32 mouse cellular contexts compared by ENCODE assay signal in genomic region chr16:17956052-17956638, GRCm38 (mm10). TPM values are rescaled to one million over a fixed set of nuclear protein-coding genes. Genes with fewer than 3 reads are reported as not detected.
"Had no signal": no experiment of that assay in that cellular context is flagged by ENCODE, and none has a peak within 500 bp of the region (broad histone marks: within the 10 kb centered on the region; RNA-seq: fewer than 3 reads in every experiment).

No protein-coding gene starts in this region.

RNA-seq across cellular contexts. Expression of gene Vpreb2, which starts 24.1 kb away (rescaled TPM):
- total RNA-seq: common myeloid progenitor, adult 5-6 weeks; forebrain, postnatal 0 days; gastrocnemius, adult 18-20 months; gastrocnemius, adult 2 months; gastrocnemius, adult 8-10 months; gastrocnemius, postnatal 25 days; gastrocnemius, postnatal 36 days; gastrocnemius, postnatal 4 days; granulocyte monocyte progenitor cell, adult 5-6 weeks; heart, adult 18-20 months; heart, adult 2 months; heart, adult 8-10 months had no signal
- polyA plus RNA-seq: cortical plate, adult 2 months; embryonic facial prominence, embryonic 10.5 days; embryonic facial prominence, embryonic 11.5 days; embryonic facial prominence, embryonic 12.5 days; embryonic facial prominence, embryonic 13.5 days; embryonic facial prominence, embryonic 14.5 days; embryonic facial prominence, embryonic 15.5 days; erythroblast, embryonic 14.5 days; forebrain, embryonic 10.5 days; forebrain, embryonic 11.5 days; forebrain, embryonic 12.5 days; forebrain, embryonic 13.5 days; forebrain, embryonic 14.5 days; forebrain, embryonic 15.5 days; forebrain, embryonic 16.5 days; forebrain, postnatal 0 days; frontal cortex, adult 2 months; gonadal fat pad, adult 2 months; heart, adult 2 months; heart, embryonic 10.5 days had no signal

RNA-seq across cellular contexts. Expression of gene Gsc2, which starts 41.3 kb away (rescaled TPM):
- total RNA-seq: common myeloid progenitor, adult 5-6 weeks; forebrain, postnatal 0 days; gastrocnemius, adult 18-20 months; gastrocnemius, adult 2 months; gastrocnemius, adult 8-10 months; gastrocnemius, postnatal 10 days; gastrocnemius, postnatal 14 days; gastrocnemius, postnatal 25 days; gastrocnemius, postnatal 36 days; gastrocnemius, postnatal 4 days; granulocyte monocyte progenitor cell, adult 5-6 weeks; heart, adult 18-20 months; heart, adult 2 months; heart, adult 8-10 months had no signal
- polyA plus RNA-seq: cortical plate, adult 2 months; embryonic facial prominence, embryonic 10.5 days; embryonic facial prominence, embryonic 11.5 days; embryonic facial prominence, embryonic 12.5 days; embryonic facial prominence, embryonic 13.5 days; embryonic facial prominence, embryonic 14.5 days; embryonic facial prominence, embryonic 15.5 days; erythroblast, embryonic 14.5 days; forebrain, embryonic 11.5 days; forebrain, embryonic 14.5 days; forebrain, postnatal 0 days; frontal cortex, adult 2 months; gonadal fat pad, adult 2 months; heart, adult 2 months had no signal

RNA-seq across cellular contexts. Expression of gene Tssk2, which starts 57.7 kb away (rescaled TPM):
- total RNA-seq: common myeloid progenitor, adult 5-6 weeks; forebrain, postnatal 0 days; gastrocnemius, adult 18-20 months; gastrocnemius, adult 2 months; gastrocnemius, adult 8-10 months; gastrocnemius, postnatal 10 days; gastrocnemius, postnatal 14 days; gastrocnemius, postnatal 25 days; gastrocnemius, postnatal 36 days; gastrocnemius, postnatal 4 days; granulocyte monocyte progenitor cell, adult 5-6 weeks; heart, adult 18-20 months; heart, adult 2 months had no signal
- polyA plus RNA-seq: cortical plate, adult 2 months; embryonic facial prominence, embryonic 11.5 days; embryonic facial prominence, embryonic 15.5 days; erythroblast, embryonic 14.5 days; forebrain, embryonic 11.5 days; forebrain, embryonic 12.5 days; forebrain, embryonic 13.5 days; forebrain, embryonic 15.5 days; forebrain, embryonic 16.5 days; forebrain, postnatal 0 days; frontal cortex, adult 2 months; heart, embryonic 10.5 days had no signal
